ENCODE assay signal across 16 mouse cellular contexts in the genomic region with DNA sequence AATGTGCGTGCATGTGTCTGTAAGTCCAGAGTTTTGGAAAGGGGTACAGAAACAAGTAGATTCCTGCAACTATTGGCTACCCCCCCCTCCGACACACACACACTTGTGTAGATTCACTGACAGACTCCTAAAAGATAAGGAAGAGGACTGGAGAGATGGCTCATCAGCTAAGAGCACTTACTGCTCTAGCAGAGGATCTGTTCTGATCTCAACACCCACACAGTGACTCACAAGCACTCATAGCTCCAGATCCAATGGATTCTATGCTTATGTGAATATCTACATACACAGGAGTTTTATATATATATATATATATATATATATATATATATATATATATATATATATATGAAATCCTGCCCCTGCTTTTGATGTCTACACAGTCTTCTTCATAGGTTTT.
"Had no signal": no experiment of that assay in that cellular context is flagged by ENCODE, and none has a peak within 500 bp of the region (broad histone marks: within the 10 kb centered on the region; RNA-seq: fewer than 3 reads in every experiment).

No protein-coding gene starts in this region.

- DNase-seq: retina, postnatal 1 day; right cerebral cortex, adult 18-20 months; right cerebral cortex, postnatal 14 days; right cerebral cortex, postnatal 25 days; right cerebral cortex, postnatal 4 days; spleen, adult 18-20 months; thymus, adult 18-20 months; thymus, adult 2 months; thymus, postnatal 14 days; thymus, postnatal 25 days; thymus, postnatal 36 days; thymus, postnatal 4 days had no signal

- H3K4me1 ChIP-seq: neural tube, embryonic 13.5 days; neural tube, embryonic 15.5 days; stomach, embryonic 15.5 days had no signal

- H3K36me3 ChIP-seq: neural tube, embryonic 13.5 days; neural tube, embryonic 15.5 days; stomach, embryonic 15.5 days had no signal

- H3K4me3 ChIP-seq: neural tube, embryonic 13.5 days; neural tube, embryonic 15.5 days; stomach, embryonic 15.5 days had no signal

- H3K27me3 ChIP-seq: neural tube, embryonic 13.5 days; neural tube, embryonic 15.5 days; stomach, embryonic 15.5 days had no signal

- H3K9me3 ChIP-seq: neural tube, embryonic 13.5 days; neural tube, embryonic 15.5 days; stomach, embryonic 15.5 days had no signal

- H3K27ac ChIP-seq: neural tube, embryonic 13.5 days; neural tube, embryonic 15.5 days; stomach, embryonic 15.5 days; stomach, postnatal 0 days had no signal

- H3K9ac ChIP-seq: neural tube, embryonic 13.5 days; neural tube, embryonic 15.5 days; stomach, embryonic 15.5 days had no signal

- H3K4me2 ChIP-seq: neural tube, embryonic 13.5 days; neural tube, embryonic 15.5 days; stomach, embryonic 15.5 days had no signal
